Mouse (Mus musculus) CD4-positive, CD25-positive, alpha-beta regulatory T cell, adult 2 months (primary cell): ENCODE measurements around the gene Smco2.
"Not testable (repeated sequence)": the region's sequence is repeated elsewhere in the genome, so short reads cannot be mapped to it uniquely, and the experiment has no call there.

Experiments
- DNase-seq: peaks from one replicate; pipeline ENCODE4 v3.0.0-alpha.2; 2012; ENCODE audit warnings: low read depth, low spot score

Gene Smco2

GRCm38 (mm10) chr6:146857386-146857785 is 7.5 kb downstream of the Smco2 start:
- no peak for DNase-seq

GRCm38 (mm10) chr6:146863154-146863553 is 13.2 kb downstream of the Smco2 start:
- DNase-seq = no peak

- DNase-seq = not testable (repeated sequence)
Observed at GRCm38 (mm10) chr6:146864370-146864769, 14.5 kb downstream of the Smco2 start.

GRCm38 (mm10) chr6:146865701-146866100 is 15.8 kb downstream of the Smco2 start:
- DNase-seq = peak; percentile 15

GRCm38 (mm10) chr6:146871975-146872374 is 22.1 kb downstream of the Smco2 start:
- no peak for DNase-seq

- no peak for DNase-seq
Observed at GRCm38 (mm10) chr6:146874415-146874814, 24.5 kb downstream of the Smco2 start.

- peak; percentile 6 for DNase-seq
Observed at GRCm38 (mm10) chr6:146876820-146877219, 26.9 kb downstream of the Smco2 start.

GRCm38 (mm10) chr6:146877425-146878045 is 27.6 kb downstream of the Smco2 start:
- no peak for DNase-seq

GRCm38 (mm10) chr6:146878926-146879325 is 29.0 kb downstream of the Smco2 start:
- DNase-seq = no peak

GRCm38 (mm10) chr6:146879856-146880255 is 30.0 kb downstream of the Smco2 start:
- DNase-seq = no peak

GRCm38 (mm10) chr6:146880296-146880695 is 30.4 kb downstream of the Smco2 start:
- DNase-seq = no peak

GRCm38 (mm10) chr6:146881896-146882770 is 32.2 kb downstream of the Smco2 start:
- no peak for DNase-seq

GRCm38 (mm10) chr6:146883426-146883825 is 33.5 kb downstream of the Smco2 start:
- DNase-seq = no peak

GRCm38 (mm10) chr6:146884171-146884570 is 34.3 kb downstream of the Smco2 start:
- no peak for DNase-seq

GRCm38 (mm10) chr6:146884851-146885250 is 34.9 kb downstream of the Smco2 start:
- DNase-seq = no peak

GRCm38 (mm10) chr6:146887958-146888659 is 38.2 kb downstream of the Smco2 start, which contains the start of gene Ppfibp1:
Gene Ppfibp1, plus strand, starts transcription at chr6:146888487.
- peak; percentile 94 for DNase-seq

GRCm38 (mm10) chr6:146888660-146889490 is 39.0 kb downstream of the Smco2 start:
- no peak for DNase-seq

- DNase-seq = no peak
Observed at GRCm38 (mm10) chr6:146890215-146890614, 40.3 kb downstream of the Smco2 start.

GRCm38 (mm10) chr6:146890633-146891032 is 40.7 kb downstream of the Smco2 start:
- no peak for DNase-seq

GRCm38 (mm10) chr6:146893890-146894289 is 44.0 kb downstream of the Smco2 start:
- DNase-seq = peak; percentile 2

GRCm38 (mm10) chr6:146898709-146899108 is 48.8 kb downstream of the Smco2 start:
- no peak for DNase-seq
